Mouse (Mus musculus) liver, adult 2 months (tissue): Measurements from ENCODE around the gene Adgrl2. TPM values are rescaled to one million over a fixed set of nuclear protein-coding genes. Genes with fewer than 3 reads are reported as not detected.

Experiments
- DNase-seq: peaks from one replicate; pipeline ENCODE4 v3.0.0-alpha.2; 2011; ENCODE audit warnings: low read depth, low spot score; ENCODE audit errors: extremely low read depth
- H3K27ac ChIP-seq: fragments of 200-500 bp; replicated peaks from 2 replicates; pipeline ENCODE4 v1.5.1; 2012; ENCODE audit warnings: low read depth, mild to moderate bottlenecking, control low read depth, inconsistent platforms, low read length; ENCODE audit not compliant: insufficient read depth
- H3K27me3 ChIP-seq: fragments of 200-500 bp; 2 replicates; pipeline ENCODE4 v1.6.1; 2012; ENCODE audit warnings: mild to moderate bottlenecking, moderate library complexity, low read length, inconsistent platforms; ENCODE audit not compliant: control insufficient read depth, insufficient read depth
- H3K36me3 ChIP-seq: fragments of 200-500 bp; 2 replicates; pipeline ENCODE4 v1.6.1; 2012; ENCODE audit warnings: low read length, inconsistent platforms; ENCODE audit not compliant: control insufficient read depth, insufficient read depth
- H3K4me1 ChIP-seq: fragments of 200-500 bp; 2 replicates; pipeline ENCODE4 v1.6.1; 2011; ENCODE audit warnings: low read length; ENCODE audit not compliant: control insufficient read depth, insufficient read depth
- H3K4me3 ChIP-seq: fragments of 200-500 bp; 2 replicates; pipeline ENCODE4 v1.5.1; 2011; ENCODE audit warnings: low read depth, mild to moderate bottlenecking, control low read depth, low read length, moderate library complexity; ENCODE audit not compliant: insufficient read depth
- H3K79me2 ChIP-seq: fragments of 200-500 bp; 2 replicates; pipeline ENCODE4 v1.6.1; 2012; ENCODE audit warnings: inconsistent platforms, mild to moderate bottlenecking, low read length, moderate library complexity; ENCODE audit not compliant: control insufficient read depth, insufficient read depth
- H3K9ac ChIP-seq: fragments of 200-500 bp; 2 replicates; pipeline ENCODE4 v1.6.1; 2012; ENCODE audit warnings: low read depth, mild to moderate bottlenecking, control low read depth, inconsistent platforms, low read length
- CTCF ChIP-seq: fragments of 200-500 bp; IDR thresholded peaks from 2 replicates; pipeline ENCODE4 v1.5.1; 2011; ENCODE audit warnings: low read depth, low read length, control low read depth
- POLR2A ChIP-seq: fragments of 200-500 bp; IDR thresholded peaks from 2 replicates; pipeline ENCODE4 v1.6.1; 2011; ENCODE audit warnings: low read length, control low read depth; ENCODE audit not compliant: insufficient read depth; ENCODE audit errors: extremely low read depth
- WGBS: fragments of 180-500 bp; shearing (Covaris S2); methylation state at CpG from one replicate; pipeline ENCODE4 v1.1.7; 2018; 5-methylcytosine and 5-hydroxymethylcytosine counted together
- polyA plus RNA-seq: library from polyadenylated mRNA; depleted of rRNA; stranded (reverse); fragments of >200 nt; gene quantifications from 2 replicates; pipeline ENCODE4 v1.2.3, GENCODE M21; 2012
- total RNA-seq: library from RNA; depleted of rRNA; stranded (reverse); fragments of >200 nt; gene quantifications from 2 replicates; pipeline ENCODE4 v1.2.3, GENCODE M21; 2014

Gene Adgrl2
- total and polyA plus RNA-seq, 2 experiments, result 26.2 to 27.9 TPM

GRCm38 (mm10) chr3:148812059-148812458 is 178.3 kb downstream of the Adgrl2 start:
- Histone ChIP-seq H3K4me1 (no peaks in the 10 kb centered on the region), H3K27me3 (no peaks in the 10 kb centered on the region), H3K79me2 (no peaks in the 10 kb centered on the region), H3K4me3 (no peak overlapping the region), H3K36me3 (peaks cover 18% of the 10 kb centered on the region), H3K27ac (no peak overlapping the region), H3K9ac (no peak overlapping the region)
- 85% methylated on average over 1 of the region's 1 CpGs for WGBS
- TF ChIP-seq POLR2A (no peak), CTCF (no peak)
- DNase-seq, result no peak

- no peak overlapping the region for H3K4me3 ChIP-seq
- H3K79me2 ChIP-seq, result no peaks in the 10 kb centered on the region
- no peak overlapping the region for H3K9ac ChIP-seq
- TF ChIP-seq CTCF (no peak), POLR2A (no peak)
- WGBS, result 87% methylated on average over 9 of the region's 9 CpGs
- H3K27me3 ChIP-seq, result no peaks in the 10 kb centered on the region
- H3K27ac ChIP-seq, result no peak overlapping the region
- no peaks in the 10 kb centered on the region for H3K4me1 ChIP-seq
- no peaks in the 10 kb centered on the region for H3K36me3 ChIP-seq
- no peak for DNase-seq
These were observed 183.4 kb downstream of the Adgrl2 start for GRCm38 (mm10) chr3:148806977-148807376.

GRCm38 (mm10) chr3:148793286-148793913 is 197.0 kb downstream of the Adgrl2 start:
- Histone ChIP-seq H3K27me3 (no peaks in the 10 kb centered on the region), H3K4me3 (no peak overlapping the region), H3K79me2 (no peaks in the 10 kb centered on the region), H3K27ac (no peak overlapping the region), H3K9ac (no peak overlapping the region), H3K36me3 (no peaks in the 10 kb centered on the region), H3K4me1 (no peaks in the 10 kb centered on the region)
- 79% methylated on average over 10 of the region's 10 CpGs for WGBS
- no peak for DNase-seq
- no peak for TF ChIP-seq POLR2A
- TF ChIP-seq CTCF, result no peak

- no peak overlapping the region for H3K27ac ChIP-seq
- H3K4me3 ChIP-seq, result no peak overlapping the region
- DNase-seq, result no peak
- H3K9ac ChIP-seq, result no peak overlapping the region
- H3K79me2 ChIP-seq, result no peaks in the 10 kb centered on the region
- no peaks in the 10 kb centered on the region for H3K36me3 ChIP-seq
- no peaks in the 10 kb centered on the region for H3K27me3 ChIP-seq
- 82% methylated on average over 6 of the region's 6 CpGs for WGBS
- H3K4me1 ChIP-seq, result peaks cover 2% of the 10 kb centered on the region; the same call in 1 of the 2 replicates
- TF ChIP-seq POLR2A (no peak), CTCF (no peak)
These were observed 220.0 kb downstream of the Adgrl2 start for GRCm38 (mm10) chr3:148770310-148770709.
